Mouse (Mus musculus) v-Abl transformed pro-B cells (cell line): Measurements from ENCODE around the gene Fbxl8.

Experiments
- in situ Hi-C, 2 experiments: fragments of 400-800 bp; cut with MboI; formaldehyde crosslinking; loops; one replicate each; pipeline ENCODE4 v1.15.1; 2025; ENCODE audit not compliant: unreplicated experiment in 2 of 2

The Fbxl8 gene

DNA sequence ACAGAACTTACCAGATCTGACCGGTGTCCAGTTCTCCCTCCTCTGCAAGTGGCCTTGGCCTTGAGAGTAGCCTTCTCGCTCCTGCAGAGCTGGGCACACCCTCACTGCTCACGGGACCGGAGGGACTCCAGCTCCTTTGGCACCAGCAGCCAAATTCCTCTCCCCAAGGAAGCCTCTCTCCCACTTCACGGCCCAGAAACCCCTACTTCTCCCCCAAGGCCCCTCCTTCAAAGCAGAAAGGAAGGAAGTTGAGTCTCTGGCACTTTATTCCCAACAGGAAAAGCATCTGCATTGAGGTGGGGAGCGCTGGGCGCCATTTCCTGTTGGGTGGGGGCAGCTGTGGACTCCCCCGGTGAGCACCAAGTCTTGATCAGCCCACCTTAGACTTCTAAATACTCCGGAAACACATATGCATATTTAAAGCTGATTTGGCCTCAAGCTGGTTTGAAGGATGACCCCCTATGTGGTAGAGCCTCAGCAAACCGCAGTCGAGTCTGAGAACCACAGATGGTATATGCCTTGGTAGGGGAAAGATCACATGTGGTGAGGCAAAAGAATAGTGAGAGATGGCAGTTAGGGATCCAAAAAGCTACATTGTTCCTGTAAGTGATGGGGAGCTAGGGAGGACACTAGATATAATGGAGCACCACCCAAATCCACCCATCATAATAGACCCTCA is 31.6 kb downstream of the Fbxl8 start, which contains the start of gene Exoc3l:
Gene Exoc3l (minus strand): TSS at position 207 of the 679 bp plus-strand sequence.
- in situ Hi-C loops = no loop called here

DNA sequence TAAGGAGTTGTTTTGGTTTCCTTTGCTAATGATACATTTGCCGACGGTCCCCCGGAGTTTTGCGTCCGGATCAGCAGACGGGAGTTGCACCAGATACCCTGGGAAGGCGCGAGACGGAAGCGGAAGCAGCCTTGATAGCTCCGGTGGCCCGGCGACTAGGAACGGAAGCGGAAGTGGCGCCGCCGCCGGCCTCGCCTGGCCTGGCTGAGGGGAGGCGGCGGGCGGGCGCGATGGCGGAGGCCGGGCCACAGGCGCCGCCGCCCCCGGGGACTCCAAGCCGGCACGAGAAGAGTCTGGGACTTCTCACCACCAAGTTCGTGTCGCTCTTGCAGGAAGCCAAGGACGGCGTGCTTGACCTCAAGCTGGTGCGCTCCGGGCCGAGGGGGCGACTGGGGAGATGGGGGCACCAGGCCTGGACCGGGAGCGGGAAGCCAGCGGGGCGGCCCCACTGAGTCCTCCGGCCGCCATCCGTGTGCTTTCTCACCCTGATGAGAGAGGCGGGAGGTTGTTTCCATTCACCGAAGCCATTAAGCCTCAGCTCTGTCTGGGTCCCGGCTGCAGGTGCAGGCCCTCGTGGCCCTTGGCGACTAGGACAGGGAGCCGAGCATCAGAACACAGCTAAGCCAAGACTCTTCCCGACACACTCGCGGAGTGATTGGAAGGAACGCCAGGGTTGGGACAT is 33.2 kb downstream of the Fbxl8 start, which contains the start of gene E2f4:
Gene E2f4 (plus strand): TSS at position 153 of the 682 bp plus-strand sequence.
- in situ Hi-C loops = no loop called here

DNA sequence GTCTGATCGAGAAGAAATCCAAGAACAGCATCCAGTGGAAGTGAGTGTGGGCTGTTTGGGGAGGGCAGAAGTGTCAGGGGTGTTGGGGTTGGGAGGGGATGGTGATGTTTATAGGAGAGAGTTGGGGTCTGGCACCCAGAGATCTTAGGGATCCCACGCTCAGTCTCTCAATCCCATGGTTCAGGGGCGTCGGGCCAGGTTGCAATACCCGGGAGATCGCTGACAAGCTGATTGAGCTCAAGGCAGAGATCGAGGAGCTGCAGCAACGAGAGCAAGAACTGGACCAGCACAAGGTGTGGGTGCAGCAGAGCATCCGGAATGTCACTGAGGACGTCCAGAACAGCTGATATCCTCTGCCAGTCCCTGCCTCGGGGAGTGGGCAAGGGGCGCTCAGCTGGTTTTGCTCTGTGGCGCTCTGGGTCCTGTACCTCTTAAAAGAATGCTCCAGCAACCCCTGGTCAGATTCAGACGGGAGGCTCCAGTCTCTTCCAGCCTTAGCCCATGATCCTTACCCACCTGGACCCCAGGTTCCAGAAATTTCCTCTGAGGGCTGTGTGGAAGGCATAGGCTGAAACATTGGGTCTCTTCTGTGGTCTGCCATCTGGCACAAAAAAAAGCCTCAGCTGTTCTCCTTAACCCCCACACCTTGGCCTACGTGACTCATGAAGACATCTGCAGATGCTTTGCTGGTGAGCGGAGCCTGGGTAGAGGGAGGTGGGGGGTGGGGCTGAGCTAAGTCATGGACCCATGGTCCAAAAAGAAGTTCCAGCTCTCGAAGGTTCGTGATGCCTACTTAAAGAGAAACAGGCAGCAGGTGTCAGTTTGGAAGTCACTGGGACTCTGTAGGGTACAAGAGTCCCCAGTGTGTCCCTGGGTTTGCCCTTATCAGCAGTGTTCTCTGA is 34.2 kb downstream of the Fbxl8 start:
- in situ Hi-C loops = no loop called here

DNA sequence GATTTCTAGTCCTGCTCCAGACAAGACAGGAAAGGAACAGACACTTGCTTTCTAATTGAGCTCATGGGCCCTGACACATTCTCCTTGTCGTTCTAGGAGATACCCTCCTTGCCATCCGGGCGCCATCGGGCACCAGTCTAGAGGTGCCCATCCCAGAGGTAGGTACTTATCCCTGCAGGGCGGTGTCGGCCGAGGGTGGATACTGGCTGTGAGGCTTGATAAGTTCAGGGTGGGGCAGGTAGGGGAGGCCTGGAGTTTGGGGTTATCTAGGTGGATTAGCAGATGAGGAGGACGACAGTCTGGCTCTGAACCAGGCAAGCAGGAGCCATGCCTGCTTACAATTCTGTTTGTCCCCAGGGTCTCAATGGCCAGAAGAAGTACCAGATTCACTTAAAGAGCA is 35.5 kb downstream of the Fbxl8 start:
- in situ Hi-C loops = no loop called here

DNA sequence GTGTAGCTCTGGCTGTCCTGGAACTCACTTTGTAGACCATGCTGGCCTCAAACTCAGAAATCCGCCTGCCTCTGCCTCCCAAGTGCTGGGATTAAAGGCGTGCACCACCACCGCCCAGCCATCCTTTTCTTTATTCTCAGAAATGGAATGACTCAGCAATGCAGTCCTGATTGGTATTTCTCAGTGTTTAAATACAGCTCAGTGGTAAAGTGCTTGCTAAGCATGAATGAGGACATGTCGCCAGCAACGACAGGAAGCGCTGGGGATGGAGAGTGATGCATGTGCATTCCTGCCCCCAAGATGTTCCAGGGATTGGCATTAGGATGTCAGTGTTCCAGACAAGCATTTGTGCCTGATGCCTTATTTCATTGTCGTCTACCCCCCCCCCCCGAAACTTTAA is 38.9 kb downstream of the Fbxl8 start:
- in situ Hi-C loops = no loop called here

DNA sequence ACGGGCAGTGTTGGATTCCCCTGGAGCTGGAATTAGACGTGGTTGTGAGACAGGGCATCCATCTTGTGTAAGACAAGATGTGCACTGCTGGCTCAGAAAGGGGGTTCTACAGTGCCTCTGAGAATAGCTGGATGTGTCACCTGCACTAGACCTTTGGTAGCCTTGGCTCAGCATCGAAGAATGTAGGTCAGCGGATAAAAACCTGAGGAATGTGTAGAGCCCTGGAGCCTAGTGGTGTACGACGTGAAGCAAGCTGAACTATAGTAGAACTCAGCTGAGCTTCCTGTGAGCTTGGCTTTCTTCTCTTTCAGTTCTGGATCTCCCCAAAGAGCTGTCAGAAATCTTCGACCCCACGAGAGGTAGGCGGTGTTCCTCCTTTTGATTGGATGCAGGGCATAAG is 39.4 kb downstream of the Fbxl8 start:
- in situ Hi-C loops = no loop called here

DNA sequence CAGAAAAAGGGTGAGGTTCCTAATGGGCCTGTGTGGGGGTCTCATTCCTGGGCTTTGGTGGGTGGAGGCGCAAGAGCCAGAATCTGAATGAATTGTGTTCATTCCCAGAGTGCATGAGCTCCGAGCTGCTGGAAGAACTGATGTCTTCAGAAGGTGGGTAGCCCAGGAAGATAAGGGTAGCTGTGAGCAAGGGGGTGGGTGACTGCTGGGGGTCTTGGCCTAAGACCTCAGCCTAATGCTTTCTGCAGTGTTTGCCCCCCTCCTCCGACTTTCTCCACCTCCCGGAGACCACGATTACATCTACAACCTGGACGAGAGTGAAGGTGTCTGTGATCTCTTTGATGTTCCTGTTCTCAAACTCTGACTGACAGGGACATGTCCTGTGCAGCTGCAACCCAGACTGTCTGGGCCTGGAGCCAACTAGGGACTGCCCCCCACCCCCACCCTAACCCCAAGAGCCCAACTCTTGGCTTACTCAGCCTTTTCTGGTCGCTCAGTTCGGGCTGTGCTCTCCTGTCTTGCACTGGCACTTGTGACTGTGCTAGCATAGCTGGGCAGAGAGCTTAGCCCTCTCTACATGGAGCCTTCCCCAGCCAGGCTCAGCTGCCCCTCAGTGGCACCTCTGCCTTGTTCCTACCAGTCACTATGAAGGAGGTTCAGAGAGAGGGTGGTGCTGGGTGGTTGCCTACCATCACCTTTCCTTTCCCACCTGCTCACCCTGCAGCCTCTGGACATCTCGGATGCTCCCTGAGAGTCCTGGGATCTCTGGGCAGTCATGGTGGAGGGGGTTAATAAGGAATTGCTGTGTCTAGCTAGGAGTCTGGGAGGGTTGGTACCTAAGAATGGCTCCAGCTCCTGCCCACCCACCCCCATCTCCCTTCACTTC is 40.1 kb downstream of the Fbxl8 start:
- in situ Hi-C loops = no loop called here

DNA sequence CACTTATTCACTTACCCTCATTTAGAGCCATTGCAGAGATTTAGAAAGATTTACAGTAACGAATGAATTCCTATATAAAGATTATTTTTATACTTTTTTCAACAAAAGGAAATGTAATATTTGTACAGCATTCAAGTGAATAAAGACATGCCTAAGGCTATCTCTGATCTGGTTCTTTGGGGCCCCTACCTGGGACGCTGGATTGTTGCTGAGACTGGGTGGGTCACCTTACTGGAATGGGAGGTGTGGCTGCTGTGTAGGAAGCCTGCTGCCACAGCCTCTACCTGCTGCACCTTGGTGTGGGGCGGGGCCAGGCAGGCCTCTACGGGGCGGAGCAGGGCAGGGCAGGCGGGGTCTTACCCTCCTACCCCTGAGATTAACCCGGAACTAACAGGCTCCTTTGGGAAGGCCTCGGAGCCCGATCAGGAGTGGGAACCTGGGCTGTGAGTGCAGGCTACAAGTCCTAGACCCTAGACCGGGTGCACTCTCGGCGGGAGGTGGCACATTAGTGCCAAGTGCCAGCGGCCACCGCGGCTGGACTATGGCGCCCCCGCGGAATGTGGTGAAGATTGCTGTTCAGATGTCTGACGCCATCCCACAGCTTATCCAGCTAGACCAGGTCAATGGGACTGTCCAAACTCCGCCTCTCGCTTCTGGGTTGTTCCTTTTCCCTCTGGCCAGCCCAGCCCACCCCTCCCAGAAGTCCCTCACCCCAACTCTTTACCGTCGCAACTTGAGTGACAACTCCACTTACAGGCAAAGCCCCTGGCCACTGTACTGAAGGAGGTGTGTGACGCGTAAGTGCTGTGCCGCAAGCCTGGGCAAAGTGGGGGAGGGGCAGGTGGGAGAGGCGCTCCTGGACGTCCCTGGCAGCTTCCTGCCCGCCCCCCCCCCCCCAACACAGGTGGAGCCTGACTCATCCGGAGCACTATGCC is 41.0 kb downstream of the Fbxl8 start, which contains the start of gene Elmo3:
Gene Elmo3 (plus strand): TSS at position 391 of the 935 bp plus-strand sequence.
- in situ Hi-C loops = no loop called here

DNA sequence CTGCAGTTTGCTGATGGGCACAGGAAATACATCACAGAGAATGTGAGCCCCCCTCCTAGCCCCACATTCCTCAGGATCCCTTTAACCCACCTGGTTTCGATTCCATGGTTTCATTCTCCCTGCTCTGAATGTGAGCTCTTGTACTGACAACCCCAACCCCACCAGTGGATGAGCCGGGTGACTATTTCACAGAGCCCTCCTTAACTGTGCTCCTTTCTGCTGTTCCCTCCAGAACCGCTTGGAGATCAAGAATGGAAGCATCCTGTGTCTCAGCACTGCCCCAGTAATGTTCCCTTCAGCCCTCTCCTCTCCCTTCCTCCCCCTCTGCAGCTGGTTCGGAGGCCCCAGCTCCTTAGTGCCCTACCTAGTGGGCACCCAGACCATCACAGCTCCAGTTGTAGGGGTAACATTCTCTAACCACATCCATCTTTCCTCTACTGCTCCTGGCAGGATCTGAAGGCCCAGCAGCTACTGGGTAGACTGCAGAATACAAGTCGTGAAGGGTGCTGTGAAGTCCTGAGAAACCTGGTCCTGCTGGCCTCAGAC is 41.8 kb downstream of the Fbxl8 start:
- in situ Hi-C loops = no loop called here

DNA sequence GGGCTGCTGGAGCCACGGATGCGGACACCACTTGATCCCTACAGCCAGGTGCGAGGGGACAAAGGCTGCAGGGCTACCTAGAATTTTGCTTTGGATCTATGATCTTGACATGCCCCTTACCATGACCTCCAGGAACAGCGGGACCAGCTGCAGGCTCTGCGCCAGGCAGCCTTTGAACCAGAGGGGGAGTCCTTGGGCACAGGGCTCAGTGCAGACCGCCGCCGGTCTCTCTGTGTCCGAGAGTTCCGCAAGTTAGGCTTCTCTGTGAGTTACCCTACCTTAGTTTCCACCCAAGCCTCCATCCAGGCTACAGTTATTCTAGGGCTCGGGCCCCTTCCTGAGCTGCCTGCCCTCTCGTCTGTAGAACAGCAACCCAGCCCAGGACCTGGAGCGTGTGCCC is 43.2 kb downstream of the Fbxl8 start:
- in situ Hi-C loops = no loop called here

DNA sequence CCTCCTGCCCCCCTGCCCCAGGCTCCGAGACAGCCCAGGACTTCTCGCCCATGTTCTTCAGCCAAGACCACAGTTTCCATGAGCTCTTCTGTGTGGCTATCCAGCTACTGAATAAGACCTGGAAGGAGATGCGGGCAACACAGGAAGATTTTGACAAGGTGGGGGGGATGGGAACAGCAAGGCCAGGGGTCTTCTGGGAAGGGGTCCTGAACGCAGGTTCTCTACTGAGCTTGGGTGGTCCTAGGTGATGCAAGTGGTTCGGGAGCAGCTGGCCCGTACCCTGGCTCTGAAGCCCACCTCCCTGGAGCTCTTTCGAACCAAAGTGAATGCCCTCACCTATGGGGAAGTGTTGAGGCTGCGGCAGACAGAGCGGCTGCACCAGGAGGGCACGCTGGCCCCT is 44.0 kb downstream of the Fbxl8 start:
- in situ Hi-C loops = no loop called here

DNA sequence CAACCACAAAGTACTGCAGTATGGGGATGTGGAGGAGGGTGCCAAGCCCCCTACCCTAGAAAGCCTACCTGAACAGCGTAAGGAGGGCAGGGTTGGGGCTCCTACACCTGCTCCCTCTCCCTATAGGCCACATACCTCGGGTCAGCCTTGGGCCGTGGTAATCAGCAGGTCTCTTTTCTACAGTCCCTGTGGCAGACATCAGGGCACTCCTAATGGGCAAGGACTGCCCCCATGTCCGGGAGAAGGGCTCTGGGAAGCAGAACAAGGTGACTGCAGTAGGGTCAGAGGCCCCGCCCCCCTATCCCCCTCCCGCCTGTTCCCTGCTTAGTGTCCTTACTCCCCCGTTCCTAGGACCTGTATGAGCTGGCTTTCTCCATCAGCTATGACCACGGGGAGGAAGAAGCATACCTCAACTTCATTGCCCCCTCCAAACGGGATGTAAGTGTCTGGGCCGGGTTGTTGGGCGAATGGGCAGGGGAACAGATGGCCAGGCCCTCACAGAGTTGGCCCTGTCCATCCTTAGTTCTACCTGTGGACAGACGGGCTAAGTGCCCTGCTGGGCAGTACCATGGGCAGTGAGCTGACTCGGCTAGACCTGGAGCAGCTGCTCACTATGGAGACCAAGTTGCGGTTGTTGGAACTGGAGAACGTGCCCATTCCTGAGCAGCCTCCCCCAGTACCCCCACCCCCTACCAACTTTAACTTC is 44.8 kb downstream of the Fbxl8 start:
- in situ Hi-C loops = no loop called here

DNA sequence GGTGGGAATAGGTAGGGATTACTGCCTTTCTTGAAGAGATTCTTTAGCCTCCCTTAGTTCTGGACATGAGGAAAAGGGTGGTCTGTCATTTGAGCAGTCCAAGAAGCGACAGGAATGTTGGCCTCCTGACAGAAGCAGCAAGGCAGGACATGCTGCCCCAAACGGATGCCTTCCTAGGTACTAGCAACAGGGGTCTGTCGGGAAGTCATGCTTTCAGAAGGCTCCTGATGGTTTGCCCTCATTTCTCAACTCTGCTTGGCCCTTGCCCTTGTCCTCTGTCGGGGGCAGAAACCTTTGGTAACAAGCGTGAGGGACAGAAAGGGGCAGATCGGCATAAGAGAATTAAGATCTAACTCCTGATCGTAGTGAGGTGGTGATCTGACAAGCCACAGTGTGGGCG is 45.7 kb downstream of the Fbxl8 start:
- in situ Hi-C loops = no loop called here

DNA sequence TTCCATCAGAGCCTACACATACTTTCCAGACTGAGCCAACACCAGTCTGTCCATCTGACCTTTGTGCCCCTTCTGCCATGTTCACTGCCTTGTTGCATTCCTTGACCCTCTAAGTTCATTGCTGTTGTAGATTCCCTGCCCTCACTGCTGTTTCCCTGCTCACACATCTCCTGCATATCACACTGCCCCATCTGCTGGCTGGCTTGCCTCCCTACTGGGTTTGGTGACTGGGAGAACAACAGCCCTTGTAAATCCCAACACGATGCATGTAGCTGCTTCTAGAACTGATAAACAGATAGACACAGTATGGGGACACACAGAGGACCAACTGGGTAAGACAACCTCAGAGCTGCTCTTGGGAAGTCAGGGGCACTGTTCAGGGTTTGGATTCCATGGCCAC is 47.3 kb downstream of the Fbxl8 start:
- in situ Hi-C loops = no loop called here

DNA sequence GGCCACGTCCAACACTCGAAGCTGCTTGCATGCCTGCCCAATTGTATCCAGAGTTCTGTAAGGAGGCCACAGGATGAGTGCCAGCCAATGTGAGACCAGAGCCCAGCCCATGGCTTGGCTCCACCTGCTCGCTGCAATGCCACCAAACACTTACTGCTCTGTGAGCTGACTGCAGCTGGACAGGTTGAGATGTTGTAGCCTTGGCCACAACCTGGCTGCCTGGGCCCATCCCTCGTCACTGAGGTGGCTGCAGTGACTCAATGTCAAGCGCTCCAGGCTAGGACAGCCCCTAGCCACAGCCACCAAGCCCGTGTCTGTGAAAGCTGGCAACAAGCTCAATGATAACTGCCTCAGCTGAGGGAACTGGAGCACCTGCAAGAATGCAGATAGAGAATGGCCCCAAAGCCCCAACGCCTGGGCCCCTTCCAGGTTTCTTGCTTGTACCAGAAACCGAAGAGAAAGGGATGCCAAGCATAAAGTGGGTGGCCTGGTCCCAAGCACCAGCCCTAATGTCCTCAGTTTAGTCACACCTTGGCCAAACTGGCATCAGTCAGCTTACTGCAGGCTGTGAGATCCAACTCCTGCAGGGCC is 48.5 kb downstream of the Fbxl8 start:
- in situ Hi-C loops = no loop called here

DNA sequence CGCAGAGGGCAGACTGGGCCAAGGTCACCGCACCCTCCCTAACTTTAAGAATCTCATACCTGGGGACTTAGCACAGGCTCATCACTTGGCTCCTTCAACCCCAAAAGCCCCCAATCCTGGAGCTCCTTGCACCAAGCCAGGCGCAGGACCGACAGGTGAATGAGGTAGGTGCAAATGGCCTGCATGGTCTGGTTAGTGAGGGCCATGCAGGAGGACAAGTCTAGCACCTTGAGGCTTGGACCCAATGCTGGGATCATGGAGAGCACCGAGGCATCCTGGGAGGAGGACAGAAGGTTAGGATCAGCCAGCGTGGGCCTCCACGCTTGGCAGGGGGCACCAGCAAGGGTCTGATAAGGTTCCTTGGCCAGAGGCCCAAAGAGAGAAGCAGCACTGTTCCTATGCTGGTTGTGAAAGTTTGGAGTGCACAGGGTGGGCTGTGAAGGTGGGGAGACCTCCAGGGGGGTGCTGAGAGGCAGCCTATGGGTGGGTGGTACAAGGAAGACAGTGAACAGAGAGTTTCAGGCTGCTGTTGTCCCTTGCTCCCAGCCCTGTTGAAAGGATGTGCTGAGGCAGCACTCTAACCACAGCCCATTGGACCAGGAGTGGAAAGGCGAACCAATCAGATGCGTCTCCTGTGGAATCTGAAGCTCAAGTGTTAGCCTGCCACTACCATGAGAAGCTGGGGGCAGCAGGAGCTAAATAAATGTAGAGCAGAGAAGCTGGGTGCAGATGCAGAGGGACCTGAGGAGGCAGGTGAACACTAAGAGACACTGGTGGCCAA is 49.4 kb downstream of the Fbxl8 start:
- in situ Hi-C loops = no loop called here
